Mouse (Mus musculus) liver, adult 2 months (tissue): Measurements from ENCODE around the gene Emsy. TPM values are rescaled to one million over a fixed set of nuclear protein-coding genes. Genes with fewer than 3 reads are reported as not detected.

Experiments
- DNase-seq: peaks from one replicate; pipeline ENCODE4 v3.0.0-alpha.2; 2011; ENCODE audit warnings: low read depth, low spot score; ENCODE audit errors: extremely low read depth
- H3K27ac ChIP-seq: fragments of 200-500 bp; replicated peaks from 2 replicates; pipeline ENCODE4 v1.5.1; 2012; ENCODE audit warnings: low read depth, mild to moderate bottlenecking, control low read depth, inconsistent platforms, low read length; ENCODE audit not compliant: insufficient read depth
- H3K27me3 ChIP-seq: fragments of 200-500 bp; 2 replicates; pipeline ENCODE4 v1.6.1; 2012; ENCODE audit warnings: mild to moderate bottlenecking, moderate library complexity, low read length, inconsistent platforms; ENCODE audit not compliant: control insufficient read depth, insufficient read depth
- H3K36me3 ChIP-seq: fragments of 200-500 bp; 2 replicates; pipeline ENCODE4 v1.6.1; 2012; ENCODE audit warnings: low read length, inconsistent platforms; ENCODE audit not compliant: control insufficient read depth, insufficient read depth
- H3K4me1 ChIP-seq: fragments of 200-500 bp; 2 replicates; pipeline ENCODE4 v1.6.1; 2011; ENCODE audit warnings: low read length; ENCODE audit not compliant: control insufficient read depth, insufficient read depth
- H3K4me3 ChIP-seq: fragments of 200-500 bp; 2 replicates; pipeline ENCODE4 v1.5.1; 2011; ENCODE audit warnings: low read depth, mild to moderate bottlenecking, control low read depth, low read length, moderate library complexity; ENCODE audit not compliant: insufficient read depth
- H3K79me2 ChIP-seq: fragments of 200-500 bp; 2 replicates; pipeline ENCODE4 v1.6.1; 2012; ENCODE audit warnings: inconsistent platforms, mild to moderate bottlenecking, low read length, moderate library complexity; ENCODE audit not compliant: control insufficient read depth, insufficient read depth
- H3K9ac ChIP-seq: fragments of 200-500 bp; 2 replicates; pipeline ENCODE4 v1.6.1; 2012; ENCODE audit warnings: low read depth, mild to moderate bottlenecking, control low read depth, inconsistent platforms, low read length
- CTCF ChIP-seq: fragments of 200-500 bp; IDR thresholded peaks from 2 replicates; pipeline ENCODE4 v1.5.1; 2011; ENCODE audit warnings: low read depth, low read length, control low read depth
- POLR2A ChIP-seq: fragments of 200-500 bp; IDR thresholded peaks from 2 replicates; pipeline ENCODE4 v1.6.1; 2011; ENCODE audit warnings: low read length, control low read depth; ENCODE audit not compliant: insufficient read depth; ENCODE audit errors: extremely low read depth
- WGBS: fragments of 180-500 bp; shearing (Covaris S2); methylation state at CpG from one replicate; pipeline ENCODE4 v1.1.7; 2018; 5-methylcytosine and 5-hydroxymethylcytosine counted together
- polyA plus RNA-seq: library from polyadenylated mRNA; depleted of rRNA; stranded (reverse); fragments of >200 nt; gene quantifications from 2 replicates; pipeline ENCODE4 v1.2.3, GENCODE M21; 2012
- total RNA-seq: library from RNA; depleted of rRNA; stranded (reverse); fragments of >200 nt; gene quantifications from 2 replicates; pipeline ENCODE4 v1.2.3, GENCODE M21; 2014

The Emsy gene
- total and polyA plus RNA-seq, 2 experiments: 7.9 to 10.9 TPM

DNA sequence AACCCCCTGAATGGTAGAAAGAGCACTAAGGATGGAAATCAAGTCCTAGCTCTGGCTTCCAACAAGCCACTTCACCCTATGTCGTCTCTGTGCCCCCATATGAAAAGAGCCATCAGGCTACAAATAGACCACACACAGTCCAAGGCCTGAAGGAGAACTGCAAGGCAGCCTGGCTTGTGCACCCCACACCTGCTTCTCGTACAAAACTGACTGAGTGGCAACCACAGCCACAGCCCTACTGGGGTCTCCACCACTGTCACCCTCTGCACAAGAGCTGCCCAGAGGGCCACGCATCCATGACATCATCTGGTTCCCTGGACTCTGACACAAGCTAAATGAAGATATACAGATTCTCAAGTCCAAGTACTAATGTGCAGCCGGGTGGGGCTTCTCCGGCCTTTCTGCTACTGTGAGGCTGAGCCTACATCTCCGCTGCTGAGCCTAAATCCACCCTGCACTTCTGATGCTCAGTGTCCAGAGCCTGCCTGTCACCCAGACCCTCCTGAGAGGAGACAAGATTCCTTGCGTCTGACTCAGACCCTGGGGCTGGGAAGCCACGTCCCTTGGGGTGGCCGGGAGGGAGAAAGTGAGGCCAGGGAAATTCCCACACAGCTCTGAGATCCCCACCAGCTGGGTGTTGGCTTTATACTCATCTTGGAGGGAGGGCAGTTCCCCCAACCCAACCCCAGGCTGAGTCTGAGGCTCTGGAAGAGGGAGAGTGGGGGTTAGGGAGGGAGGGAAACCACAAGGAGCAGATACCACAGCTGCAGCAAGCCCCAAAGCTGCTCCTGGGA is 98.3 kb downstream of the Emsy start:
- Histone ChIP-seq H3K27me3 (no peaks in the 10 kb centered on the region), H3K36me3 (no peaks in the 10 kb centered on the region), H3K27ac (no peak overlapping the region), H3K4me3 (no peak overlapping the region), H3K4me1 (no peaks in the 10 kb centered on the region), H3K79me2 (no peaks in the 10 kb centered on the region), H3K9ac (no peak overlapping the region)
- 84% methylated on average over 9 of the region's 9 CpGs for WGBS
- no peak for DNase-seq
- TF ChIP-seq CTCF (no peak), POLR2A (no peak)

- no peak overlapping the region for H3K27ac ChIP-seq
- no peaks in the 10 kb centered on the region for H3K4me1 ChIP-seq
- no peak for TF ChIP-seq CTCF
- TF ChIP-seq POLR2A: no peak
- no peak for DNase-seq
- H3K27me3 ChIP-seq: no peaks in the 10 kb centered on the region
- no peak overlapping the region for H3K4me3 ChIP-seq
- H3K36me3 ChIP-seq: no peaks in the 10 kb centered on the region
- no peak overlapping the region for H3K9ac ChIP-seq
- 86% methylated on average over 6 of the region's 6 CpGs for WGBS
- no peaks in the 10 kb centered on the region for H3K79me2 ChIP-seq
Observed at GRCm38 (mm10) chr7:98556767-98557394, 99.7 kb downstream of the Emsy start.

GRCm38 (mm10) chr7:98551041-98551440 is 105.5 kb downstream of the Emsy start:
- Histone ChIP-seq H3K4me1 (no peaks in the 10 kb centered on the region), H3K36me3 (no peaks in the 10 kb centered on the region), H3K79me2 (no peaks in the 10 kb centered on the region), H3K9ac (peak overlapping the region; percentile 3; the same call in 1 of the 2 replicates), H3K27ac (peak overlapping the region; percentile 52), H3K27me3 (no peaks in the 10 kb centered on the region), H3K4me3 (no peak overlapping the region)
- 23% methylated on average over 3 of the region's 3 CpGs for WGBS
- TF ChIP-seq POLR2A: no peak
- TF ChIP-seq CTCF: no peak
- DNase-seq: no peak

DNA sequence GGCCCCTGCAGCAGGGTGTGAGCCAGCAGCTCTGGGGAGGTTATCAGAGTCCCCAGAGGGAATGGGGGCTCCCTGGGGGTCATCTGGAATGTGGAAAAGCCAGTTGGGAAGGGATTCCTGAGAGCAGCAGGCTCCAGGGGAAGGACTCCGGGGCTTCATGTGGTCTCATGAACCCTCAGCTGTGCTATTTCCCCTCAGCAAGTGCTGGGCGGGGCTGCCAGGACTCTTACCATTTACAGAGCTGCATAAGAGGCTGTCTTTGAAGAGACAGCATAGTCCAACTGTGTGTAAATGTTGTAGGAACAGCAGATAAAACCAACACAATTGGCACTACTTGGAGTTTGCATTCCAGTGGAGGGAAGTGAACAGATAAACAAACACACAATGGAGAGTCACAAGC is 106.0 kb downstream of the Emsy start:
- H3K27me3 ChIP-seq: no peaks in the 10 kb centered on the region

GRCm38 (mm10) chr7:98548839-98549238 is 107.7 kb downstream of the Emsy start:
- H3K4me1 ChIP-seq: no peaks in the 10 kb centered on the region
- no peak overlapping the region for H3K9ac ChIP-seq
- no peaks in the 10 kb centered on the region for H3K36me3 ChIP-seq
- H3K4me3 ChIP-seq: no peak overlapping the region
- no peak overlapping the region for H3K27ac ChIP-seq
- TF ChIP-seq CTCF (no peak), POLR2A (no peak)
- WGBS: 57% methylated on average over 3 of the region's 3 CpGs
- H3K79me2 ChIP-seq: no peaks in the 10 kb centered on the region
- no peak for DNase-seq
- H3K27me3 ChIP-seq: no peaks in the 10 kb centered on the region

More for the DNA sequence above, 106.0 kb downstream of the Emsy start:
- Histone ChIP-seq H3K4me1 (no peaks in the 10 kb centered on the region), H3K9ac (no peak overlapping the region), H3K79me2 (no peaks in the 10 kb centered on the region), H3K27ac (peak overlapping the region; percentile 52), H3K36me3 (no peaks in the 10 kb centered on the region), H3K4me3 (no peak overlapping the region)
- DNase-seq: peak; percentile 43
- 35% methylated on average over 2 of the region's 2 CpGs for WGBS
- TF ChIP-seq CTCF: no peak
- TF ChIP-seq POLR2A: no peak

- no peak for DNase-seq
- Histone ChIP-seq H3K36me3 (no peaks in the 10 kb centered on the region), H3K27me3 (no peaks in the 10 kb centered on the region), H3K4me3 (no peak overlapping the region), H3K4me1 (no peaks in the 10 kb centered on the region), H3K9ac (no peak overlapping the region), H3K27ac (no peak overlapping the region), H3K79me2 (no peaks in the 10 kb centered on the region)
- WGBS: 84% methylated on average over 3 of the region's 3 CpGs
- no peak for TF ChIP-seq POLR2A
- no peak for TF ChIP-seq CTCF
Observed at GRCm38 (mm10) chr7:98544556-98544955, 112.0 kb downstream of the Emsy start.
